ENCODE assay signal across 8 mouse cellular contexts in genomic region chr4:130087293-130087692, GRCm38 (mm10). TPM values are rescaled to one million over a fixed set of nuclear protein-coding genes. Genes with fewer than 3 reads are reported as not detected.
DNase-seq lines count a peak whose midpoint lies in the region; ATAC-seq and TF ChIP-seq lines count a peak whose summit lies in the region.

No protein-coding gene starts in this region.

- H3K9me3 ChIP-seq in hindbrain, embryonic 14.5 days (ENCODE audit: control insufficient read depth, low read length), result no peaks in the 10 kb centered on the region

- H3K4me2 ChIP-seq in hindbrain, embryonic 14.5 days (replicated peaks), result no peak overlapping the region

- DNase-seq in MN1 (ENCODE audit: low spot score), result peak; percentile 81
- peak; percentile 89 to 98 for DNase-seq in cerebellum, adult 2 months
- DNase-seq in frontal cortex, adult 2 months (ENCODE audit: extremely low spot score in 1 of 2, low spot score in 1 of 2), result peak; percentile 77 to 99
- peak; percentile 97 for DNase-seq in hindbrain, embryonic 14.5 days (ENCODE audit: low spot score)
- DNase-seq in layer of hippocampus, postnatal 25 days (ENCODE audit: extremely low spot score in 1 of 2, low spot score in 1 of 2), result peak; percentile 98 to 100
- DNase-seq in lung, postnatal 4 days, result peak; percentile 86 to 92
- peak; percentile 85 for DNase-seq in retina, postnatal 1 day
- DNase-seq in thymus, postnatal 4 days, result peak; percentile 93

- H3K36me3 ChIP-seq in hindbrain, embryonic 14.5 days (replicated peaks; ENCODE audit: control insufficient read depth, insufficient read depth), result no peaks in the 10 kb centered on the region

- no peak overlapping the region for H3K9ac ChIP-seq in hindbrain, embryonic 14.5 days

- H3K27me3 ChIP-seq in cerebellum, adult 2 months (ENCODE audit: control insufficient read depth, insufficient read depth, low read length), result no peaks in the 10 kb centered on the region
- peaks cover 13% of the 10 kb centered on the region for H3K27me3 ChIP-seq in hindbrain, embryonic 14.5 days (ENCODE audit: control insufficient read depth, insufficient read depth, low read length)

- peaks cover 43% of the 10 kb centered on the region for H3K4me1 ChIP-seq in cerebellum, adult 2 months (ENCODE audit: control insufficient read depth, insufficient read depth, low read length)
- H3K4me1 ChIP-seq in hindbrain, embryonic 14.5 days (replicated peaks; ENCODE audit: control insufficient read depth, insufficient read depth, low read length), result no peaks in the 10 kb centered on the region

- no peak for TF ChIP-seq POLR2A in cerebellum, adult 2 months (IDR thresholded peaks at IDR 0.05; ENCODE audit: borderline replicate concordance, insufficient read depth, low read length)

- 12% methylated on average over 7 of the region's 7 CpGs for WGBS in cerebellum, adult 2 months
- WGBS in hindbrain, embryonic 14.5 days, result 9% methylated on average over 7 of the region's 7 CpGs

- peak; percentile 59 for ATAC-seq in hindbrain, embryonic 14.5 days (ENCODE audit: low FRiP score)

- H3K27ac ChIP-seq in cerebellum, adult 2 months (ENCODE audit: insufficient read depth, low read length), result no peak overlapping the region
- H3K27ac ChIP-seq in hindbrain, embryonic 14.5 days, result no peak overlapping the region

- no peak overlapping the region for H3K4me3 ChIP-seq in cerebellum, adult 2 months (replicated peaks; ENCODE audit: insufficient read depth, low read depth, low read length)
- H3K4me3 ChIP-seq in hindbrain, embryonic 14.5 days (replicated peaks; ENCODE audit: low read length), result no peak overlapping the region

- peak; percentile 100 for TF ChIP-seq CTCF in cerebellum, adult 2 months (IDR thresholded peaks at IDR 0.05; ENCODE audit: borderline replicate concordance, insufficient read depth, low read depth, low read length)

RNA-seq across cellular contexts. Expression of gene Pef1, which starts 15.1 kb away (rescaled TPM):
- polyA plus RNA-seq in cerebellum, adult 2 months (2012; rRNA removed), result 89.3 and 90.2 TPM in 2 replicates
- 73.5 and 75.2 TPM in 2 replicates for polyA plus RNA-seq in frontal cortex, adult 2 months (2012; rRNA removed)
- polyA plus RNA-seq in hindbrain, embryonic 14.5 days (2014; fragmentation: Nextera tagmentation; extraction: Ambion mirVana), result 66.0 and 77.7 TPM in 2 replicates
- 10 to 100 TPM; 58.5 to 66.3 TPM for total RNA-seq in layer of hippocampus, postnatal 25 days (2021)

RNA-seq across cellular contexts. Expression of gene Col16a1, which starts 39.7 kb away (rescaled TPM):
- polyA plus RNA-seq in cerebellum, adult 2 months (2012; rRNA removed), result 36.4 and 44.3 TPM in 2 replicates
- 40.4 and 40.6 TPM in 2 replicates for polyA plus RNA-seq in frontal cortex, adult 2 months (2012; rRNA removed)
- polyA plus RNA-seq in hindbrain, embryonic 14.5 days (2014; fragmentation: Nextera tagmentation; extraction: Ambion mirVana), result 10.1 and 11.1 TPM in 2 replicates
- 10 to 100 TPM in 1 of 2 experiments, 1 to 10 TPM in 1; 8.8 to 10.5 TPM for total RNA-seq in layer of hippocampus, postnatal 25 days (2021)

RNA-seq across cellular contexts. Expression of gene Hcrtr1, which starts 51.9 kb away (rescaled TPM):
- 4.3 and 5.2 TPM in 2 replicates for polyA plus RNA-seq in cerebellum, adult 2 months (2012; rRNA removed)
- polyA plus RNA-seq in frontal cortex, adult 2 months (2012; rRNA removed), result 2.8 and 3.9 TPM in 2 replicates
- polyA plus RNA-seq in hindbrain, embryonic 14.5 days (2014; fragmentation: Nextera tagmentation; extraction: Ambion mirVana), result 1.7 and 2.3 TPM in 2 replicates
- 1 to 10 TPM; 3.2 to 4.5 TPM for total RNA-seq in layer of hippocampus, postnatal 25 days (2021)
